Mouse (Mus musculus) embryonic facial prominence, embryonic 11.5 days (tissue): Measurements from ENCODE around the gene Morn5. TPM values are rescaled to one million over a fixed set of nuclear protein-coding genes. Genes with fewer than 3 reads are reported as not detected.

Experiments used
- ATAC-seq: fragments of 200-750 bp; cut with Nextera tagmentation; replicated peaks from 2 replicates; pipeline ENCODE4 v1.8.0; 2017; ENCODE audit warnings: low read depth; ENCODE audit not compliant: insufficient number of reproducible peaks, low FRiP score, low TSS enrichment
- DNase-seq: peaks from one replicate; pipeline ENCODE4 v3.0.0-alpha.2; 2015; ENCODE audit warnings: low spot score
- H3K27ac ChIP-seq: fragments of 300-500 bp; sonication (generic); replicated peaks from 2 replicates; pipeline ENCODE4 v1.5.1; 2014; ENCODE audit warnings: mild to moderate bottlenecking, low read depth, low read length, control low read depth
- H3K27me3 ChIP-seq: fragments of 300-500 bp; sonication (generic); 2 replicates; pipeline ENCODE4 v1.6.1; 2014; ENCODE audit warnings: mild to moderate bottlenecking, low read length, moderate library complexity, mixed read lengths; ENCODE audit not compliant: control insufficient read depth, insufficient read depth
- H3K36me3 ChIP-seq: fragments of 300-500 bp; sonication (generic); replicated peaks from 2 replicates; pipeline ENCODE4 v1.6.1; 2014; ENCODE audit warnings: low read depth, mild to moderate bottlenecking, low read length, moderate library complexity, mixed read lengths; ENCODE audit not compliant: control insufficient read depth, insufficient read depth
- H3K4me1 ChIP-seq: fragments of 300-500 bp; sonication (generic); 2 replicates; pipeline ENCODE4 v1.6.1; 2014; ENCODE audit warnings: low read length, mixed read lengths; ENCODE audit not compliant: control insufficient read depth, insufficient read depth
- H3K4me2 ChIP-seq: fragments of 300-500 bp; sonication (generic); 2 replicates; pipeline ENCODE4 v1.6.1; 2014; ENCODE audit warnings: low read depth, mild to moderate bottlenecking, control low read depth, low read length, moderate library complexity
- H3K4me3 ChIP-seq: fragments of 300-500 bp; sonication (generic); 2 replicates; pipeline ENCODE4 v1.5.1; 2014; ENCODE audit warnings: low read depth, low read length, control low read depth
- H3K9ac ChIP-seq: fragments of 300-500 bp; sonication (generic); replicated peaks from 2 replicates; pipeline ENCODE4 v1.6.1; 2014; ENCODE audit warnings: mild to moderate bottlenecking, control low read depth, low read length
- H3K9me3 ChIP-seq: fragments of 300-500 bp; sonication (generic); replicated peaks from 2 replicates; pipeline ENCODE4 v1.6.1; 2016; ENCODE audit warnings: mild to moderate bottlenecking, low read length, inconsistent platforms, mixed read lengths; ENCODE audit not compliant: control insufficient read depth
- WGBS: fragments of 180-500 bp; shearing (Covaris S2); extraction: QIAGEN DNeasy Blood & Tissue Kit; methylation state at CpG from one replicate; pipeline ENCODE4 v1.1.7; 2014; 5-methylcytosine and 5-hydroxymethylcytosine counted together
- polyA plus RNA-seq: library from polyadenylated mRNA; unstranded; fragments of >200 nt; fragmentation: Nextera tagmentation; extraction: Ambion mirVana; gene quantifications from 2 replicates; pipeline ENCODE4 v1.2.1, GENCODE M21; 2014

Morn5 gene
- polyA plus RNA-seq, 1 experiment from 2014 or later: not detected

- Histone ChIP-seq H3K27me3 (peaks cover 6% of the 10 kb centered on the region; the same call in 1 of the 2 replicates), H3K27ac (no peak overlapping the region), H3K4me1 (no peaks in the 10 kb centered on the region), H3K4me2 (no peak overlapping the region), H3K36me3 (no peaks in the 10 kb centered on the region), H3K9ac (no peak overlapping the region), H3K9me3 (no peaks in the 10 kb centered on the region), H3K4me3 (no peak overlapping the region)
- no peak for ATAC-seq
- no peak for DNase-seq
- WGBS: 67% methylated on average over 3 of the region's 3 CpGs
Measured at GRCm38 (mm10) chr2:36112632-36113031, 63.4 kb downstream of the Morn5 start.

GRCm38 (mm10) chr2:36126795-36127429 lies 77.7 kb downstream of the Morn5 start:
- H3K36me3 ChIP-seq: peaks cover 5% of the 10 kb centered on the region; the same call in 1 of the 2 replicates
- no peak overlapping the region for H3K9ac ChIP-seq
- H3K4me1 ChIP-seq: no peaks in the 10 kb centered on the region
- ATAC-seq (no peak), DNase-seq (no peak)
- no peak overlapping the region for H3K27ac ChIP-seq
- 88% methylated on average over 9 of the region's 9 CpGs for WGBS
- no peak overlapping the region for H3K4me2 ChIP-seq
- H3K9me3 ChIP-seq: no peaks in the 10 kb centered on the region
- no peaks in the 10 kb centered on the region for H3K27me3 ChIP-seq
- no peak overlapping the region for H3K4me3 ChIP-seq

- H3K36me3 ChIP-seq: peaks cover 3% of the 10 kb centered on the region; the same call in 1 of the 2 replicates
- DNase-seq (no peak), ATAC-seq (no peak)
- H3K9me3 ChIP-seq: no peaks in the 10 kb centered on the region
- no peak overlapping the region for H3K9ac ChIP-seq
- no peaks in the 10 kb centered on the region for H3K4me1 ChIP-seq
- no peak overlapping the region for H3K4me2 ChIP-seq
- no peak overlapping the region for H3K4me3 ChIP-seq
- no peaks in the 10 kb centered on the region for H3K27me3 ChIP-seq
- H3K27ac ChIP-seq: no peak overlapping the region
- 76% methylated on average over 4 of the region's 4 CpGs for WGBS
Measured at GRCm38 (mm10) chr2:36127973-36128372, 78.7 kb downstream of the Morn5 start.

- Histone ChIP-seq H3K4me2 (no peak overlapping the region), H3K27ac (no peak overlapping the region), H3K4me1 (no peaks in the 10 kb centered on the region), H3K27me3 (no peaks in the 10 kb centered on the region), H3K4me3 (no peak overlapping the region), H3K9me3 (no peaks in the 10 kb centered on the region), H3K36me3 (peaks cover 12% of the 10 kb centered on the region), H3K9ac (no peak overlapping the region)
- WGBS: 58% methylated on average over 3 of the region's 3 CpGs
- ATAC-seq (no peak), DNase-seq (peak; percentile 55)
Measured at GRCm38 (mm10) chr2:36129051-36129450, 79.8 kb downstream of the Morn5 start.

Other genes with a start within 250 kb of the Morn5 start
- gene Ttll11, start 69.5 kb upstream of the Morn5 start, polyA plus RNA-seq: 0.70 and 2.1 TPM in 2 replicates
- 200 and 206 TPM in 2 replicates for gene Ndufa8, start 52 bp upstream of the Morn5 start, polyA plus RNA-seq
- gene Lhx6, start 56.0 kb downstream of the Morn5 start, polyA plus RNA-seq: 10.9 and 11.6 TPM in 2 replicates
- gene Mrrf, start 86.9 kb downstream of the Morn5 start, polyA plus RNA-seq: 33.8 and 39.3 TPM in 2 replicates
- 109 and 114 TPM in 2 replicates for gene Rbm18, start 87.3 kb downstream of the Morn5 start, polyA plus RNA-seq
- gene Ptgs1, start 181.0 kb downstream of the Morn5 start, polyA plus RNA-seq: 5.7 and 6.5 TPM in 2 replicates